Comparison of ENCODE assay signal across 30 mouse cellular contexts in genomic region chr14:62908550-62908949, GRCm38 (mm10).
DNase-seq lines count a peak whose midpoint lies in the region; ATAC-seq and TF ChIP-seq lines count a peak whose summit lies in the region.
"Had no signal": no experiment of that assay in that cellular context is flagged by ENCODE, and none has a peak within 500 bp of the region (broad histone marks: within the 10 kb centered on the region; RNA-seq: fewer than 3 reads in every experiment).

No protein-coding gene starts in this region.

- no peak for DNase-seq in gastrocnemius, adult 2 months
- DNase-seq in gastrocnemius, postnatal 4 days (ENCODE audit: low spot score in 2 of 2): no peak
- DNase-seq in heart, adult 2 months: no peak
- DNase-seq in intestine, embryonic 14.5 days (ENCODE audit: low spot score): no peak
- no peak for DNase-seq in embryo, embryonic 10.5 days (ENCODE audit: low spot score)
- DNase-seq: adrenal gland, adult 8-10 months; cerebellum, adult 11-12 months; cerebellum, adult 9-11 months; gastrocnemius, postnatal 36 days; kidney, adult 8-10 months; kidney, postnatal 4 days; lung, postnatal 36 days had no signal

- no peak overlapping the region for H3K4me2 ChIP-seq in heart, embryonic 13.5 days
- H3K4me2 ChIP-seq in intestine, embryonic 14.5 days (ENCODE audit: low read length): no peak overlapping the region
- no peak overlapping the region for H3K4me2 ChIP-seq in intestine, embryonic 15.5 days (replicated peaks)
- H3K4me2 ChIP-seq: embryonic facial prominence, embryonic 13.5 days; forebrain, embryonic 15.5 days; hindbrain, embryonic 14.5 days; limb, embryonic 13.5 days; liver, embryonic 11.5 days; lung, embryonic 15.5 days; midbrain, embryonic 11.5 days; neural tube, embryonic 13.5 days had no signal

- H3K27me3 ChIP-seq in heart, embryonic 13.5 days (replicated peaks): no peaks in the 10 kb centered on the region
- no peaks in the 10 kb centered on the region for H3K27me3 ChIP-seq in heart, adult 2 months (ENCODE audit: control insufficient read depth, insufficient read depth, low read length)
- H3K27me3 ChIP-seq in intestine, embryonic 14.5 days (replicated peaks; ENCODE audit: control insufficient read depth, insufficient read depth, low read length): no peaks in the 10 kb centered on the region
- H3K27me3 ChIP-seq in intestine, embryonic 15.5 days (replicated peaks): no peaks in the 10 kb centered on the region
- H3K27me3 ChIP-seq: CH12.LX; embryonic facial prominence, embryonic 13.5 days; forebrain, embryonic 15.5 days; limb, embryonic 13.5 days; lung, embryonic 15.5 days; neural tube, embryonic 13.5 days had no signal

- intact Hi-C loops in gastrocnemius, adult 2 months (cut with DNase I): no loop called here
- intact Hi-C loops in heart, adult 2 months (cut with DNase I): no loop called here

- no peak for TF ChIP-seq EP300 in heart, adult 2 months (IDR thresholded peaks at IDR 0.05; ENCODE audit: insufficient read depth, low read depth, low read length)

- 52% methylated on average over 5 of the region's 5 CpGs for WGBS in heart, embryonic 13.5 days
- 84% methylated on average over 5 of the region's 5 CpGs for WGBS in heart, adult 2 months
- 77% methylated on average over 5 of the region's 5 CpGs for WGBS in intestine, embryonic 14.5 days
- 78% methylated on average over 5 of the region's 5 CpGs for WGBS in intestine, embryonic 15.5 days
- WGBS in bone marrow, adult 2 months: 78% methylated on average over 5 of the region's 5 CpGs

- no peak for TF ChIP-seq POLR2A in heart, adult 2 months (IDR thresholded peaks at IDR 0.05; ENCODE audit: insufficient read depth, low read depth, low read length)
- TF ChIP-seq POLR2A in bone marrow, adult 2 months (IDR thresholded peaks at IDR 0.05; ENCODE audit: borderline replicate concordance, control insufficient read depth, low read depth, low read length): no peak

- H3K27ac ChIP-seq in gastrocnemius, adult 2 months: peak overlapping the region; percentile 16; the same call in 1 of the 2 replicates
- peak overlapping the region; percentile 55 for H3K27ac ChIP-seq in heart, embryonic 13.5 days (replicated peaks)
- H3K27ac ChIP-seq in heart, adult 2 months: no peak overlapping the region
- 0 out of 2 replicates have a peak overlapping the region, but pooled peaks have one; percentile 38 for H3K27ac ChIP-seq in intestine, embryonic 14.5 days (ENCODE audit: low read depth)
- no peak overlapping the region for H3K27ac ChIP-seq in intestine, embryonic 15.5 days
- 0 out of 2 replicates have a peak overlapping the region, but pooled peaks have one; percentile 8 for H3K27ac ChIP-seq in bone marrow, adult 2 months (ENCODE audit: control insufficient read depth, insufficient read depth, low read depth, low read length, poor library complexity)
- H3K27ac ChIP-seq: embryonic facial prominence, embryonic 13.5 days; forebrain, embryonic 15.5 days; hindbrain, embryonic 14.5 days; kidney, postnatal 0 days; limb, embryonic 13.5 days; lung, embryonic 15.5 days had no signal

- TF ChIP-seq CTCF in gastrocnemius, adult 2 months (IDR thresholded peaks at IDR 0.05): no peak
- TF ChIP-seq CTCF in heart, adult 2 months (IDR thresholded peaks at IDR 0.05): no peak
- no peak for TF ChIP-seq CTCF in bone marrow, adult 2 months (IDR thresholded peaks at IDR 0.05; ENCODE audit: control insufficient read depth, insufficient read depth, low read length)

- no peak for ATAC-seq in heart, embryonic 13.5 days (ENCODE audit: extremely low read depth, insufficient number of reproducible peaks, low FRiP score, low TSS enrichment)
- ATAC-seq in intestine, embryonic 14.5 days (replicated peaks; ENCODE audit: low FRiP score, low TSS enrichment, low read depth): no peak
- ATAC-seq in intestine, embryonic 15.5 days: no peak
- ATAC-seq: activated CD4-positive, CD25-positive, alpha-beta regulatory T cell, adult 4 months; forebrain, embryonic 15.5 days; intestine, embryonic 16.5 days; midbrain, embryonic 16.5 days had no signal

- H3K79me2 ChIP-seq in heart, adult 2 months (replicated peaks; ENCODE audit: control insufficient read depth, insufficient read depth, low read length): no peaks in the 10 kb centered on the region; the same call in 1 of the 2 replicates

- peaks cover 28% of the 10 kb centered on the region for H3K4me1 ChIP-seq in heart, embryonic 13.5 days
- H3K4me1 ChIP-seq in heart, adult 2 months (ENCODE audit: control insufficient read depth, insufficient read depth, low read length): no peaks in the 10 kb centered on the region; the same call in 1 of the 2 replicates
- H3K4me1 ChIP-seq in intestine, embryonic 14.5 days (replicated peaks; ENCODE audit: control insufficient read depth, insufficient read depth, low read length): no peaks in the 10 kb centered on the region; the same call in 1 of the 2 replicates
- H3K4me1 ChIP-seq in intestine, embryonic 15.5 days (replicated peaks): no peaks in the 10 kb centered on the region
- H3K4me1 ChIP-seq in bone marrow, adult 2 months (ENCODE audit: control insufficient read depth, insufficient read depth, low read length): no peaks in the 10 kb centered on the region
- H3K4me1 ChIP-seq: forebrain, embryonic 15.5 days; limb, embryonic 13.5 days; lung, embryonic 15.5 days had no signal

- no peak overlapping the region for H3K4me3 ChIP-seq in gastrocnemius, adult 2 months
- H3K4me3 ChIP-seq in heart, embryonic 13.5 days: no peak overlapping the region
- H3K4me3 ChIP-seq in heart, adult 2 months: no peak overlapping the region
- H3K4me3 ChIP-seq in intestine, embryonic 14.5 days (ENCODE audit: low read depth, low read length): no peak overlapping the region
- H3K4me3 ChIP-seq in intestine, embryonic 15.5 days (replicated peaks): no peak overlapping the region
- no peak overlapping the region for H3K4me3 ChIP-seq in bone marrow, adult 2 months (replicated peaks; ENCODE audit: control insufficient read depth, low read depth, low read length)
- H3K4me3 ChIP-seq: embryonic facial prominence, embryonic 13.5 days; forebrain, embryonic 10.5 days; forebrain, embryonic 15.5 days; limb, embryonic 13.5 days; lung, embryonic 15.5 days; myocyte; neural tube, embryonic 13.5 days had no signal

- H3K9me3 ChIP-seq in heart, embryonic 13.5 days: no peaks in the 10 kb centered on the region
- H3K9me3 ChIP-seq in intestine, embryonic 14.5 days (ENCODE audit: control insufficient read depth, low read length): no peaks in the 10 kb centered on the region
- no peaks in the 10 kb centered on the region for H3K9me3 ChIP-seq in intestine, embryonic 15.5 days
- H3K9me3 ChIP-seq: embryonic facial prominence, embryonic 13.5 days; forebrain, embryonic 10.5 days; forebrain, embryonic 15.5 days; limb, embryonic 13.5 days; lung, embryonic 15.5 days; neural tube, embryonic 13.5 days had no signal

- 0 out of 2 replicates have a peak, but pooled peaks cover 6% of the 10 kb centered on the region for H3K36me3 ChIP-seq in heart, embryonic 13.5 days
- H3K36me3 ChIP-seq in heart, adult 2 months (ENCODE audit: control insufficient read depth, insufficient read depth, low read length): no peaks in the 10 kb centered on the region
- no peaks in the 10 kb centered on the region for H3K36me3 ChIP-seq in intestine, embryonic 14.5 days (ENCODE audit: control insufficient read depth, insufficient read depth, low read length)
- no peaks in the 10 kb centered on the region for H3K36me3 ChIP-seq in intestine, embryonic 15.5 days
- H3K36me3 ChIP-seq: embryonic facial prominence, embryonic 13.5 days; forebrain, embryonic 10.5 days; forebrain, embryonic 15.5 days; limb, embryonic 13.5 days; lung, embryonic 15.5 days; neural tube, embryonic 13.5 days had no signal

- no peak overlapping the region for H3K9ac ChIP-seq in heart, embryonic 13.5 days
- no peak overlapping the region for H3K9ac ChIP-seq in heart, adult 2 months (ENCODE audit: low read depth, low read length)
- no peak overlapping the region for H3K9ac ChIP-seq in intestine, embryonic 14.5 days (ENCODE audit: low read length)
- H3K9ac ChIP-seq in intestine, embryonic 15.5 days: no peak overlapping the region
- H3K9ac ChIP-seq: embryonic facial prominence, embryonic 13.5 days; forebrain, embryonic 15.5 days; hindbrain, embryonic 14.5 days; limb, embryonic 13.5 days; lung, embryonic 15.5 days; neural tube, embryonic 13.5 days had no signal

Comparison
In these comparisons a context has a peak if more than half of its experiments do, and no peak if none do; other contexts are left out.
1. H3K27ac ChIP-seq: peak in gastrocnemius, adult 2 months (single experiment), heart, embryonic 13.5 days (single experiment), intestine, embryonic 14.5 days (single experiment) and bone marrow, adult 2 months (single experiment); none in heart, adult 2 months (single experiment) and intestine, embryonic 15.5 days (single experiment).